Mouse (Mus musculus) lung, postnatal 0 days (tissue): ENCODE results near the gene Ncbp3.

ENCODE experiments used
- CTCF ChIP-seq: IDR thresholded peaks from 2 replicates; pipeline ENCODE4 v1.5.1; 2016; ENCODE audit warnings: antibody characterized with exemption, mild to moderate bottlenecking
- EP300 ChIP-seq: IDR thresholded peaks from 2 replicates; pipeline ENCODE4 v1.6.1; 2016; ENCODE audit warnings: antibody characterized with exemption, mild to moderate bottlenecking, control low read depth

DNA sequence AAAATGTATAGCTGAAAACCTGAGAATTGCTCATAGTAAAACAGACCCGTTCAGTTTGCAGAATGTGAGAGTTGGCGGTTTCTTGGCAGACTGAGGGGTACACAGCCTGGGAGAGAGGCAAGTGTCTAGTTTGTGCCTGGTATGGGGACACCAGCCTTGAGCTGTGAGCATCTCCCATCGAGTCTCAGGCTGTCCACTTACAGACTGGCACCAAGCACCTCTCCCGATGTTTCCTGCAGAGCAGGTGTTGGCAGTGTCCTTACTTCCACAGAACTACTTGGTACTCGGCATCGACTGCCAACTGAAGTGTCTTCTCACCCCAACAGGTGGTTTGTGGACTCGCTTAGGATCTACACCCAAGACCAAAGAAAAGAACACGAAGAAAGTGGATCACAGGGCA is 31.0 kb downstream of the Ncbp3 start:
- no peak for TF ChIP-seq CTCF
- TF ChIP-seq EP300: no peak
